Mouse (Mus musculus) forebrain, embryonic 10.5 days (tissue): ENCODE data around the gene Pcolce2. TPM values are rescaled to one million over a fixed set of nuclear protein-coding genes. Genes with fewer than 3 reads are reported as not detected.

ENCODE experiments used
- DNase-seq: peaks from one replicate; pipeline ENCODE4 v3.0.0-alpha.2; 2017; ENCODE audit warnings: low spot score; ENCODE audit errors: extremely low spot score
- H3K27ac ChIP-seq: fragments of 300-500 bp; sonication (generic); 2 replicates; pipeline ENCODE4 v1.5.1; 2016; ENCODE audit warnings: mild to moderate bottlenecking
- H3K27me3 ChIP-seq: fragments of 300-500 bp; sonication (generic); 2 replicates; pipeline ENCODE4 v1.6.1; 2016; ENCODE audit warnings: mild to moderate bottlenecking; ENCODE audit not compliant: poor library complexity, severe bottlenecking
- H3K36me3 ChIP-seq: fragments of 300-500 bp; sonication (generic); replicated peaks from 2 replicates; pipeline ENCODE4 v1.6.1; 2016; ENCODE audit warnings: mild to moderate bottlenecking, moderate library complexity
- H3K4me1 ChIP-seq: fragments of 300-500 bp; sonication (generic); 2 replicates; pipeline ENCODE4 v1.6.1; 2016
- H3K4me3 ChIP-seq: fragments of 300-500 bp; sonication (generic); 2 replicates; pipeline ENCODE4 v1.5.1; 2016; ENCODE audit warnings: mild to moderate bottlenecking, moderate library complexity
- H3K9me3 ChIP-seq: fragments of 300-500 bp; sonication (generic); 2 replicates; pipeline ENCODE4 v1.6.1; 2016; ENCODE audit warnings: mild to moderate bottlenecking, moderate library complexity
- WGBS: fragments of 180-500 bp; shearing (Covaris S2); methylation state at CpG from one replicate; pipeline ENCODE4 v1.1.7; 2016; 5-methylcytosine and 5-hydroxymethylcytosine counted together
- polyA plus RNA-seq: library from polyadenylated mRNA; unstranded; fragments of >200 nt; fragmentation: Nextera tagmentation; extraction: Ambion mirVana; gene quantifications from 2 replicates; pipeline ENCODE4 v1.2.1, GENCODE M21; 2016

Gene Pcolce2
- polyA plus RNA-seq, 1 experiment from 2014 or later = 3.9 TPM

DNA sequence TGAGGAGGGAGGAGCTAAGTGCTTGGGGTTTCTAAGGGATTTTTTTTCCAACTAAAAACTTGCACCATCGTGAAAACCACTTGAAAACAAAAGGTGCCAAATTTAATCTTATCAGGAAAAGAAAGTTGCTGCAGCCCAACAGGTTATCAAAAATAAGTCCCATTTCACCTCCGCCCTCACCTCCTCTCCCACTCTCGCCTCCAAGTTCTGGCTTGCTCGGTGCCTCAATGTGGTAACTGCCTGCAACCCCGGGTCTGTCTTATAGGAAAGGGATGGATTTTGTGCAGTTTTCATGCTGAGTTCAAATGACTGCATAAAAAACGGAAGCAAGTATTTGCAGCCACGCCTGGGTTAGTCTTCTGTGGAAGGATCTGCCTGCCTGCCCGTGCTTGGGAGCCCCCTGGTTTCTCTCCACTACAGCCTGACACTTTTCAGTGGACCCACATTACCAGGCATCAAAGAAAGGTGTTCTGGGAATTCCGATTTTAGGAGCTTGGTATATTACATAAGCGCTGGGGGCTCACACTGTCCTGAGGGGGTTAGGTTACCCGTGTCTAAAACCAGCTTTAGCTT, 56.2 kb downstream of the Pcolce2 start:
- no peak for DNase-seq
- no peaks in the 10 kb centered on the region for H3K27me3 ChIP-seq
- H3K9me3 ChIP-seq = 0 out of 2 replicates have a peak, but pooled peaks cover 3% of the 10 kb centered on the region
- H3K27ac ChIP-seq = no peak overlapping the region
- no peak overlapping the region for H3K4me3 ChIP-seq
- 89% methylated on average over 11 of the region's 11 CpGs for WGBS
- H3K4me1 ChIP-seq = peaks cover 14% of the 10 kb centered on the region
- peaks cover 8% of the 10 kb centered on the region; the same call in 1 of the 2 replicates for H3K36me3 ChIP-seq

DNA sequence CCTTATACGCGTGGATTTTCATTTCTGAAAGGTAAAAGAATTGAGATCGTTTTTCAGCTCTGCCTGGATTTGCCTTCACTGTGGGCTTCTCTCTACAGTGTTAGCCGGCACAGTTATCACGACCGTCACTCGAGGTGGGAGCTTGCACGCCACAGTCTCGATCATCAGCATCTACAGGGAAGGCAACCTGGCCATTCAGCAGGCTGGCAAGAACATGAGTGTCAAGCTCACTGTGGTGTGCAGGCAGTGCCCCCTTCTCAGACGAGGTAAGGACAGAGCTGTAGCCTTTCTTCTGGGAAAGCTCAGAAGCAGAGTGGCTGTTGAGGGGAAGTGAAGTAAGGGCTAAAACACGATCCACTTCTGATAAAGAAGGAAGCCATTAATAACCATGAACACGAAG, 57.1 kb downstream of the Pcolce2 start:
- no peak for DNase-seq
- H3K4me3 ChIP-seq = no peak overlapping the region
- H3K27me3 ChIP-seq = no peaks in the 10 kb centered on the region
- peaks cover 14% of the 10 kb centered on the region for H3K4me1 ChIP-seq
- H3K36me3 ChIP-seq = no peaks in the 10 kb centered on the region
- H3K27ac ChIP-seq = no peak overlapping the region
- H3K9me3 ChIP-seq = no peaks in the 10 kb centered on the region
- WGBS = 92% methylated on average over 12 of the region's 12 CpGs

DNA sequence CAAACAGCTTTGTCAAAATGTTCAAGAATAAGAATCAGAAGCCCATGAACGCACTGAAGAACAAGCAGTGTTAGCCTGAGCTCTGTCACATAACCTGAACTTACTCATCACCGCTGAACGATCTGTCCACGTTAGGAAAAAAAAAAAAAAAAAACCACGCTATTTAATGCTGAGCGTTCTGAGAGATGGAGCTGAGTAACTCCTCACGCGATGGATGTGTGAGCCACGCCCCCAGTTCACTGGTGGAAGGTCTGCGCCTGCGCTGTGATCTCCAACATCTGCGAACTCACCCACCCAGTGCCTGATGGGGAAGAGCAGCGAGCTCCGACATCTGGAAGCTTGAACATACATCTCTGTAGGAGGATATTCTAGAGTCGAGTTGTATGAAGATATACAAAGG, 57.6 kb downstream of the Pcolce2 start:
- Histone ChIP-seq H3K4me1 (peaks cover 14% of the 10 kb centered on the region), H3K9me3 (no peaks in the 10 kb centered on the region), H3K27ac (no peak overlapping the region), H3K36me3 (no peaks in the 10 kb centered on the region), H3K4me3 (no peak overlapping the region), H3K27me3 (no peaks in the 10 kb centered on the region)
- 93% methylated on average over 15 of the region's 15 CpGs for WGBS
- no peak for DNase-seq

DNA sequence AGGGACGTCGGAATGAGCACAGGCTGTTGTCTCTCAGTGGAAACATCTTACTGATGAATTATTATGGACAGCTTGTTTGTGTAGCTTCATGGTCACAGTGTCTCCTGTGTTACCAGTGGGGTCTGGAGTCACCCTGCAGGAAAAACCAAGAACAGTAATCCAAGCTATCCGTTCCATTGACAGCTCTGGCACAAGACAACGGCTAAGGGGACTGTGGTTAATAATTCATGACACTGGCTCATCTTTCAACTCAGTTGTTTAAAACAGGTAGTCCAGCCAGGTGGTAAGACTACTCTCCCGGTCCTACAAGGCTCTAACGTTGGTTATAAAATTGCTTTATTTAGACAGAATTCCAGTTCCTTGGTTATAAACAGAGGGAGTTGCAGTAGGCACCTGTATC, 59.2 kb downstream of the Pcolce2 start:
- Histone ChIP-seq H3K27ac (no peak overlapping the region), H3K4me3 (no peak overlapping the region), H3K27me3 (no peaks in the 10 kb centered on the region), H3K36me3 (no peaks in the 10 kb centered on the region), H3K9me3 (no peaks in the 10 kb centered on the region), H3K4me1 (peaks cover 7% of the 10 kb centered on the region; the same call in 1 of the 2 replicates)
- 92% methylated on average over 6 of the region's 6 CpGs for WGBS
- no peak for DNase-seq

DNA sequence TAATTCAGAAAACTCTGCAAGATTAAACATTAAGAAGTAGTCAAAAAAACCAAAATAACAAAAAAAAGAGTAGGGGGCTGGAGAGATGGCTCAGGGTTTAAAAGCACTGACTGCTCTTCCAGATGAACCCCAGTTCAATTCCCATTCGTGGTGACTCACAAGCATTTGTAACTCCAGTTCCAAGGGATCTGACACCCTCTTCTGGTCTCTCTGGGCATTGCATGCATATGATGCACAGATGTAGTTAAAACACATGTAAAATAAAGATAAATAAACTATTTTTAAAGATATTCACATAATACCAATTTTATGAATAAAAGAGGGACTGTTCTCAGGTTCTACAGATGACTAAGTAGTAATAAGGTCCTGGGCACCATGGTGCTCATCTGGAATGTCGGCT, 60.4 kb downstream of the Pcolce2 start:
- no peaks in the 10 kb centered on the region for H3K9me3 ChIP-seq
- H3K36me3 ChIP-seq = no peaks in the 10 kb centered on the region
- 56% methylated on average over 2 of the region's 2 CpGs for WGBS
- peaks cover 3% of the 10 kb centered on the region; the same call in 1 of the 2 replicates for H3K4me1 ChIP-seq
- H3K4me3 ChIP-seq = no peak overlapping the region
- no peak for DNase-seq
- no peaks in the 10 kb centered on the region for H3K27me3 ChIP-seq
- H3K27ac ChIP-seq = no peak overlapping the region

DNA sequence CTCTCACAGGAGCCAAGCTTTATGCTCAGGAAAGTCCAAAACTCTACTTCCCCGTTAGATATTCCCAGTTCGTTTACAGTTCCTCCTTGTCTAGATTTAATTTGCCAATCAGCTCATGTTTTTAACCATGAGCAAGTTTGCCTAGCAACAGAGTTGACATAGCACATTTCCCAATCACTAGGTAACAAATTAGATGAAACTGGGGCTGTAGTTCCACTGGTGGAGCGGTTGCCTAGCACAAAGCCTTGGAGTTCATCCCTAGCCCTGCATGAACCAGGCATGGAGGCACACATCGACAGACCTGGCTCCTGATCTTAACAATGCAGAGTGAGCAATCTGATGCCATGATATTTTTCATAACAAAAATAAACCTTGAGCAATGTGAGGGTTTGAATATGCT, 61.9 kb downstream of the Pcolce2 start:
- Histone ChIP-seq H3K36me3 (no peaks in the 10 kb centered on the region), H3K4me3 (no peak overlapping the region), H3K9me3 (no peaks in the 10 kb centered on the region), H3K27ac (no peak overlapping the region), H3K27me3 (no peaks in the 10 kb centered on the region), H3K4me1 (no peaks in the 10 kb centered on the region)
- WGBS = 88% methylated on average over 4 of the region's 4 CpGs
- DNase-seq = no peak

DNA sequence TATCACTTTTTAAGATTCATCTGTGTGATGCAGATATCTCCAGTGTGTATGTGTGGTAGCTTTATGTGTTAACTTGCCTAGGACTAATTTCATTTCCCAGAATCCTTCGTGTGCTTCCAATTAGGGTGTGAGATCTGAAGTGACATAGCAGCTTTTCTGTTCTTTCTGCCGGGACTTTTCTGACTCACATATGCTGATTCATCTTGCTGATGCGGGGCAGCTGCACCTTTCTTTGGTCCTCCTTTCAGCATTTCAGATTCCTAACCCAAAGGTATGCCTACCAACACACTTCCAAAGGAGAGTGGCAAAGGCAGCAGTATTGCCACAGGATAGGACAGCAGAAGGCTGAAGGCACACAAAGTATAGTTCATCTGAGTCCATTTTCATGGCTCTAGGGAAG, 66.7 kb downstream of the Pcolce2 start:
- DNase-seq = no peak
- H3K36me3 ChIP-seq = peaks cover 8% of the 10 kb centered on the region; the same call in 1 of the 2 replicates
- no peaks in the 10 kb centered on the region for H3K27me3 ChIP-seq
- no peak overlapping the region for H3K27ac ChIP-seq
- H3K4me3 ChIP-seq = no peak overlapping the region
- no peaks in the 10 kb centered on the region for H3K9me3 ChIP-seq
- H3K4me1 ChIP-seq = no peaks in the 10 kb centered on the region
- WGBS = 81% methylated on average over 3 of the region's 3 CpGs

DNA sequence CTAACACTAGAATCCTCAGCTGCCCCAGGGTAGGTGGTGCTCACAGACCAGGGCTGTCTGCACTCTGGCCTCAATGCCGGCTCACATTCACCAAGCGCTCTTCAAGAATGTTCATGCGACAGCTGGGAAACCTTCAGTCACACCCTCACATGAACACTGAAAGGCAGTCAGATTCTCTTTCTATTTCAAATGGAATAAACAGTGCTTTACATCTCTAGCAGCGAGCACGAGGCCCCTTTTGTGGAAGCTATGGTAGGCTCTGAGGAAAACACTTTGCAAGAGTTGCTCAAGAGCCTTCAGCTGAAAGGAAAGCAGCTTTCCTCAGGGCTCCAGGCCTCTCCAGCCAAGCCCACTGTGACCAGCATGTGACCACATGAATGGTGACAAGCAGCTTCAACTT, 68.0 kb downstream of the Pcolce2 start:
- Histone ChIP-seq H3K4me3 (no peak overlapping the region), H3K36me3 (peaks cover 12% of the 10 kb centered on the region), H3K27ac (no peak overlapping the region), H3K27me3 (no peaks in the 10 kb centered on the region), H3K4me1 (no peaks in the 10 kb centered on the region), H3K9me3 (no peaks in the 10 kb centered on the region)
- no peak for DNase-seq
- 89% methylated on average over 5 of the region's 5 CpGs for WGBS

DNA sequence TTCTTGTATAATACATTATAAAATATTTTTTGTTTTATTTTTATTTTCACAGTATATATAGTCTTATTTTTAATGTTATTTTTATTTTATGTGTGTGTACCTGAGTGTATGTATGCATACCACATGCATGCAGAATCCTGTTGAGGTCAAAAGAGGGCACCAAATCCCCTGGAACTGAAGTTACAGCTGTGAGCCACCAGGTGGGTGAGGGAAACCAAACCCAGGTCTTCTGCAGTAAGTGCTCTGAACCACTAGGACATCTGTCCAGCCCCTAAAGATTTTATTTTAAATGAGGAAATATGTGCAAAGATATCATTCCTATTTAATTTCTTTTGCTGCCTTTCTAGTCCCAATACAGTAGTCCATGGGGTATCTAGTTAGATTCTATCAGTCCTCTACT, 71.5 kb downstream of the Pcolce2 start:
- Histone ChIP-seq H3K27me3 (no peaks in the 10 kb centered on the region), H3K9me3 (no peaks in the 10 kb centered on the region), H3K27ac (no peak overlapping the region), H3K4me1 (0 out of 2 replicates have a peak, but pooled peaks cover 3% of the 10 kb centered on the region), H3K36me3 (peaks cover 12% of the 10 kb centered on the region), H3K4me3 (no peak overlapping the region)
- DNase-seq = no peak

DNA sequence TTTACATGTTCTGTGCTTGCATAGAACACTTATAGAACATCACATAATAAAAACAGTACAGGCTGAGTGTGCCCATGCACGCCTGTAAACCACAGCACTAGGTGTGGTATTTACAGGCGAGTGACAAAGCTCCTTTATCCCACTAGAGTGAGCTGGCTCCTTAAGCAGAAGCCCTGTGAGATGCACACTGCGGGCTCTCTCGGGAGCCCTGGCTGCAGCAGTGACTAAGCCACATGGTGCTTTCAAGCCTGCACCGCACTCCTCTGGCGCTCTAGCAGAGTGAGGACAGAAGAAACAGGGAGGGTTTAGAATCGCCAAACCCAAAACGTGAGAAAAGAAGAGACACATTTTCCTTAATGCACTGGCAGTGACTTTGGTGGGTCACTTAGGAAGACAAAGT, 75.2 kb downstream of the Pcolce2 start:
- WGBS = 31% methylated on average over 8 of the region's 8 CpGs
- Histone ChIP-seq H3K9me3 (no peaks in the 10 kb centered on the region), H3K36me3 (peaks cover 13% of the 10 kb centered on the region), H3K4me1 (0 out of 2 replicates have a peak, but pooled peaks cover 3% of the 10 kb centered on the region), H3K4me3 (no peak overlapping the region), H3K27ac (no peak overlapping the region), H3K27me3 (no peaks in the 10 kb centered on the region)
- DNase-seq = no peak

DNA sequence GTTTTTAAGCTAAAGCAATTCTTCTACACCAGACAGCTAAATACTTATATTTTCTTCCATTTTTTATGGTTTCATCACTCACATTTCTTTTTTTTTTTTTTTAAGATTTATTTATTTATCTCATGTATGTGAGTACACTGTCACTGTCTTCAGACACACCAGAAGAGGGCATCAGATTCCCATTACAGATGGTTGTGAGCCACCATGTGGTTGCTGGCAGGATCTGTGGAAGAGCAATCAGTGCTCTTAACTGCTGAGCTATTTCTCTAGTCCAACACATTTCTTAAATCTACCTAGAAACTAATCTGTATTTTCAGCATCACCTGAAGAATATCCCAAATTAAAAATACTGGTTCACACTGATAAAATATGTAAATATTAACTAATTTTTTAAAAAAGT, 98.8 kb downstream of the Pcolce2 start:
- H3K27me3 ChIP-seq = no peaks in the 10 kb centered on the region
- DNase-seq = no peak
- H3K36me3 ChIP-seq = peaks cover 7% of the 10 kb centered on the region
- no peak overlapping the region for H3K4me3 ChIP-seq
- H3K27ac ChIP-seq = no peak overlapping the region
- no peaks in the 10 kb centered on the region for H3K9me3 ChIP-seq
- no peaks in the 10 kb centered on the region for H3K4me1 ChIP-seq

DNA sequence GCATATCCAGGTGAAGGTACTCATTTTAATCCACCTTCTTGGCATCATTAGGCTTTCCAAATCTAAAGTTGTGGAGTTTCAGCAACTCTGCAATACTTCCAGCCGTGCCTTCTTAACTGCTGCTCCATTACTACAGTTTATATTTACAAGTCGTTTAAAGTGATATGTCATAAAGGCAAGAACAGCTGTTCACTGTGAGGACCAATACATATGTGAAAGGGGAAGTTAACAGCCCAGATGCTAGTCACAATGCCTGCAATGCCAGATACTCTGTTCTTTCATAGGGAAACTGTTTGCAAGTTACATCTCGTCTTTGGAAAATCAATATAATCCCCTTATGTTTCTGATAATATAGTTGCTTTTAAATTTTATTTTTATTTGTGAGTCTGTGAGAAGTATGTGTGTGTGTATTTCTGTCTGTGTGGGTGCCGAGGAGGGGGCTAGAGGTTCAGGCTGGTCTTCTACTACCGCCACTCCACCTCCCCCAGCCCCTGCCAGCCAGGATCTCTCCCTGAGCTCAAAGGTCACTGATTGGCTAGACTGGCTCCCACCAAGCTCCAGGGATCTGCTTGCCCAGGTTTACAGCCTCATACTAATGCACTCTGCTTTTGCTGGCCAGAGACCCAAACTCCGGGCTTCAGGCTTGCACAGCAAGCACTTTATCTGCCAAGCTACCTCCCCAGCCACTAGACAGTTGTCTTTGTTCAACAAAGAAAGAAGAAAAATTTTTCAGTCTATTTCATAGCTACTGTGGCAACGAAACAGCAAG, 107.6 kb downstream of the Pcolce2 start:
- WGBS = 77% methylated on average over 7 of the region's 7 CpGs
- H3K9me3 ChIP-seq = no peaks in the 10 kb centered on the region
- H3K27me3 ChIP-seq = peaks cover 22% of the 10 kb centered on the region
- H3K4me3 ChIP-seq = no peak overlapping the region
- no peak for DNase-seq
- no peak overlapping the region for H3K27ac ChIP-seq
- H3K4me1 ChIP-seq = peaks cover 16% of the 10 kb centered on the region
- no peaks in the 10 kb centered on the region for H3K36me3 ChIP-seq

DNA sequence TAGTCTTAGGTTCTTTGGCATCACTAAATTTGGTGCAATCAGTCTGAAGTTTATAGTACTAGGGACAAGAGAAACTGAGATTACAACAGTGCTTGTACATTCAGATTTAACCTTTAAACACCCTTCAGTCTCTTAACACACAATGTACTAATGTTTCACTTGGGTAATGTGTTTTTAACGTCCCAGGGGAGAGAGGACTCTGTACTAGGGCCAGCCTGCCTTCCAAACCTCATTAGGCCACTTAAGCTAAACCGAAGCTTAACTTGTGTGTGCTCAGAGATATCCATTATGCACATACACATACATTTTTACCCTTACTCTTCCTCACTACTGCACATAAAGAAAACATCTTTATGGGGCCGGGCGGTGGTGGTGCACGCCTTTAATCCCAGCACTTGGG, 109.9 kb downstream of the Pcolce2 start:
- Histone ChIP-seq H3K27me3 (peaks cover 41% of the 10 kb centered on the region), H3K9me3 (no peaks in the 10 kb centered on the region), H3K36me3 (no peaks in the 10 kb centered on the region), H3K27ac (no peak overlapping the region), H3K4me3 (no peak overlapping the region), H3K4me1 (peaks cover 22% of the 10 kb centered on the region)
- 88% methylated on average over 5 of the region's 5 CpGs for WGBS
- DNase-seq = no peak
